14 mouse cellular contexts compared by ENCODE assay signal in the genomic region with DNA sequence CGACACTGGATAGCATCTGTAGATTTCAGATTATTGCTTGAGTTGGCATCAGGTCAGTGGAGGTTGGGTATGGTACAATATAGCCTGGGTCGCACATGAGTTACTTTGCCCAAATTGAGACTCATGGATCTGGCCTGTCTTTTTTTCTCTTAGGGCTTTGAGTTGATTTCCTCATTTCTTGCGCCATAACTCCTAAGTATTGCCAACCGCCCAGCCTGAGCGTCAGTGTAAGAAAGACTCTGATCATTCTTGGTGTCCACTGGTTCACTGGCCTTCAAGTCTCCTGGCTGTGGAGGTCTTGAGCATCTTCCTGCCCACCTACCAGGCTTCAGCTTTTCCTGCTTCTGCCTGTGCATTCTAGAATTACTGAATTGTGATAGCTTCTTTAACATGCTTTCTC.
"Had no signal": no experiment of that assay in that cellular context is flagged by ENCODE, and none has a peak within 500 bp of the region (broad histone marks: within the 10 kb centered on the region; RNA-seq: fewer than 3 reads in every experiment).

No protein-coding gene starts in this region.

- ATAC-seq: liver, postnatal 0 days; midbrain, embryonic 16.5 days had no signal

- DNase-seq: liver, postnatal 0 days; lung, adult 2 months; lung, postnatal 10 days; lung, postnatal 4 days; midbrain, embryonic 14.5 days; retina, postnatal 1 day; right cerebral cortex, adult 18-20 months; right cerebral cortex, postnatal 25 days; right cerebral cortex, postnatal 4 days; spleen, adult 18-20 months; thymus, adult 18-20 months; thymus, postnatal 14 days; thymus, postnatal 36 days had no signal
